Mouse (Mus musculus) thymus, adult 2 months (tissue): Measurements from ENCODE around the gene Dcst1. TPM values are rescaled to one million over a fixed set of nuclear protein-coding genes. Genes with fewer than 3 reads are reported as not detected.

Experiments used
- DNase-seq: peaks from one replicate; pipeline ENCODE4 v3.0.0; 2021
- H3K27ac ChIP-seq: fragments of 200-500 bp; 2 replicates; pipeline ENCODE4 v1.5.1; 2012; ENCODE audit warnings: low read length, control low read depth; ENCODE audit not compliant: control insufficient read depth, insufficient read depth
- H3K27me3 ChIP-seq: fragments of 200-500 bp; 2 replicates; pipeline ENCODE4 v1.6.1; 2012; ENCODE audit warnings: mild to moderate bottlenecking, low read length, moderate library complexity, mixed read lengths; ENCODE audit not compliant: control insufficient read depth, insufficient read depth
- H3K36me3 ChIP-seq: fragments of 200-500 bp; 2 replicates; pipeline ENCODE4 v1.6.1; 2012; ENCODE audit warnings: mild to moderate bottlenecking, low read length, moderate library complexity; ENCODE audit not compliant: control insufficient read depth, insufficient read depth
- H3K4me1 ChIP-seq: fragments of 200-500 bp; replicated peaks from 2 replicates; pipeline ENCODE4 v1.6.1; 2012; ENCODE audit warnings: low read length; ENCODE audit not compliant: control insufficient read depth, insufficient read depth
- H3K4me3 ChIP-seq: fragments of 200-500 bp; 2 replicates; pipeline ENCODE4 v1.5.1; 2012; ENCODE audit warnings: mild to moderate bottlenecking, low read length, control low read depth, moderate library complexity; ENCODE audit not compliant: control insufficient read depth, insufficient read depth
- CTCF ChIP-seq: fragments of 200-500 bp; IDR thresholded peaks from 2 replicates; pipeline ENCODE4 v1.5.1; 2012; ENCODE audit warnings: mild to moderate bottlenecking, control low read depth, low read length, moderate library complexity, borderline replicate concordance; ENCODE audit not compliant: control insufficient read depth, poor library complexity, insufficient read depth; ENCODE audit errors: extremely low read depth
- POLR2A ChIP-seq: fragments of 200-500 bp; IDR thresholded peaks from 2 replicates; pipeline ENCODE4 v1.6.1; 2012; ENCODE audit warnings: mild to moderate bottlenecking, low read length, control low read depth, moderate library complexity; ENCODE audit not compliant: control insufficient read depth, poor library complexity, insufficient read depth; ENCODE audit errors: extremely low read depth
- WGBS: fragments of 180-500 bp; shearing (Covaris S2); methylation state at CpG from one replicate; pipeline ENCODE4 v1.1.7; 2018; 5-methylcytosine and 5-hydroxymethylcytosine counted together
- polyA plus RNA-seq: library from polyadenylated mRNA; depleted of rRNA; stranded (reverse); fragments of >200 nt; gene quantifications from 2 replicates; pipeline ENCODE4 v1.2.3, GENCODE M21; 2012

Dcst1 gene
- polyA plus RNA-seq, 1 experiment = 0.24 TPM

DNA sequence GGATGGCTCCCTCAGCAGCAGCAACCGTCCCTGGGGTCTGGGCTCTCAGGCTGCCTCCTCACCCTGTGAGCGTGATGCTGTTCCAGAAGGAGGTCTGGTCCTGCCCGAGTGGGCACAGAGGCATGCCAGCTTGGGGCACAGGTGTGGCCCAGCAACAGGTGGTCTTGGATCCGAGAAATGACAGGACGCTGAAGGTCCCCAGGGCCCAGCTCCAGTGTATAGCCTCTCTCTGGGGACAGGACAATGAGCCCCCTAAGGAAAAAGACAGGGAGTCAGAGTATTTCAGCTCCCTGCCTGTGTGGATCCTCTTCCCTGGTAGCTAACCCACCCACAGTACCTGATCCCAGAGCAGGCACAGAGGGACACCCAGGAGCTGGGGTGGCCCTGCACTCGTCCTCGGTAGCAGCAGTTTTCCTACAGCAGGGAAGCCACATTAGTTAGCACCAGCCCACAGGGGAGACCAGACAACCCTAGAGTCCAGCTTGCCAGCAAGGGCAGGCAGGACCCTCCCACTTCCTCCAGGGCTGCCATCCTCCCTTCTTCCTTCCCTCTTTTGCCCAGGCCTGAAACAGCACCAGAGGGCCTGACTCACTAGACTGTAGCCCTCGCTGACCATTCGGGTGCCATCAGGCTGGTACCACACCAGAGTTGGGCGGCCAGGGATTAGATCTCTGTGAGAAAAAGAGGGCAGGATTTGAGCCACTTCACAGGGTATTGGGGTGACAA, 18.1 kb downstream of the Dcst1 start:
- no peak for TF ChIP-seq POLR2A
- TF ChIP-seq CTCF = no peak
- no peak for DNase-seq
- peaks cover 17% of the 10 kb centered on the region for H3K4me1 ChIP-seq
- no peak overlapping the region for H3K27ac ChIP-seq
- 76% methylated on average over 10 of the region's 10 CpGs for WGBS
- no peak overlapping the region for H3K4me3 ChIP-seq
- no peaks in the 10 kb centered on the region; the same call in 1 of the 2 replicates for H3K27me3 ChIP-seq
- no peaks in the 10 kb centered on the region for H3K36me3 ChIP-seq

DNA sequence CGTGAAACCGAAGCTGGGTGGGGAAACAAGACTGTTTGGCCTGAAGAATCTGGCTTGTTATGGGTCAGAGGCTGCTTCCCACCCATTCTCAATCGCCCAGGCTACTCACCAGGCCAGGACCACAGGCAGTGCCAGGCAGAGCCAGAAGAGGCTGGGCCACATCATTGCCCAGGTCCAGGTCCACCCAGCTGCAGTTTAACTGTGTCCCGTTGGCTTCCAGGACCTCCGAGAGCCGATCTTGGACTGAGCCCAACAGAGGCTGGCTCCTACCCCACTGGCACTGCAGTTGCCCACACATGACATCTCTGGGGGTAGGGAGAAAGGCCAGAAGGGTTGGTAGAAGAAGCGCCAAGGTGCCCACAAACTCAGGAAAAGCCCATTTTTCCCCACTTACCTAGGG, 21.8 kb downstream of the Dcst1 start:
- no peak for DNase-seq
- 92% methylated on average over 7 of the region's 7 CpGs for WGBS
- H3K4me3 ChIP-seq = no peak overlapping the region
- peaks cover under 1% of the 10 kb centered on the region for H3K4me1 ChIP-seq
- no peaks in the 10 kb centered on the region for H3K27me3 ChIP-seq
- TF ChIP-seq CTCF (no peak), POLR2A (no peak)
- no peak overlapping the region for H3K27ac ChIP-seq
- H3K36me3 ChIP-seq = no peaks in the 10 kb centered on the region

DNA sequence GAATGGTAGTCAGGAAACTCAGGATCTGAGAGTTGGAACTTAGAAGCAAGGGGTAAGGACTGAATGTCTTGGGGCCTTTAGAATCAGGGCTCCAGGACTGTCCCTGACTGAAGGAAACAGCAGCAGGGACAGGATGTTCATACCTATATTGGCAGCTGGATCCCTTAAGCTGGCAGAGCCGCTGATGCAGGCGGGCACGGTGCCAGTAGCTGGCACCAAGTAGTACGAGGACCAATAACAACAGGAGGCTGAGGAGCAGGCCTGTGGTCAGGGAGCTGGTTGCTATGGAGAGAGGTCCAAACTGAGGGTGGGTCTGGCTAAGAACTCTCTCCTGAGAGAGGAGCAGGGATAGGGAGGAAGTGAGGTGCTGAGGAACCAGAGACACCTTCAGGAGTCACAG, 23.3 kb downstream of the Dcst1 start:
- no peak for TF ChIP-seq CTCF
- TF ChIP-seq POLR2A = no peak
- H3K36me3 ChIP-seq = no peaks in the 10 kb centered on the region
- DNase-seq = no peak

DNA sequence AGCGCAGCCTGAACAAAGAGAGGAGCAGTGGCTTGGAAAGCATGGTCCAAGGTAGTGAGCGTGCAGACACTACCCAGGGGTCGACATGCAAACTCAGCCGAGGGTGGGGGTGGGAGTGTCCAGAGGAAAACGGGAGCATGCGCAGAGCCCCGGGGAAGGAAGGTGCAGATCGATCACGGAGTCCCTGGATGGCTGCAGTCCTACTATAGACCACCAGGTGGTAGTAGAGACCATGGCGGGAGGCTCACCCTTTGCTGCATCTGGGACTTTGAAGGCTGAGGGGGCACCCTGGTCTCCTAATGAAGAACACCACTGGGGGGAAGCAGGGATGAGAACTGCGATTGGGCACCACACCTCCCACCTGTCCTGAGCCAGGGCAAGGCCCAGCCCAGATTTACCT, 24.6 kb downstream of the Dcst1 start:
- no peaks in the 10 kb centered on the region for H3K27me3 ChIP-seq
- DNase-seq = peak; percentile 78
- no peak overlapping the region for H3K4me3 ChIP-seq
- H3K36me3 ChIP-seq = no peaks in the 10 kb centered on the region
- peak; percentile 87; the same call in 1 of the 2 replicates for TF ChIP-seq CTCF
- no peak for TF ChIP-seq POLR2A
- H3K4me1 ChIP-seq = peaks cover 9% of the 10 kb centered on the region
- H3K27ac ChIP-seq = no peak overlapping the region
- WGBS = 14% methylated on average over 11 of the region's 11 CpGs

More for the DNA sequence above, 23.3 kb downstream of the Dcst1 start:
- Histone ChIP-seq H3K27me3 (no peaks in the 10 kb centered on the region), H3K27ac (no peak overlapping the region), H3K4me1 (peaks cover 9% of the 10 kb centered on the region), H3K4me3 (no peak overlapping the region)
- 90% methylated on average over 4 of the region's 4 CpGs for WGBS

DNA sequence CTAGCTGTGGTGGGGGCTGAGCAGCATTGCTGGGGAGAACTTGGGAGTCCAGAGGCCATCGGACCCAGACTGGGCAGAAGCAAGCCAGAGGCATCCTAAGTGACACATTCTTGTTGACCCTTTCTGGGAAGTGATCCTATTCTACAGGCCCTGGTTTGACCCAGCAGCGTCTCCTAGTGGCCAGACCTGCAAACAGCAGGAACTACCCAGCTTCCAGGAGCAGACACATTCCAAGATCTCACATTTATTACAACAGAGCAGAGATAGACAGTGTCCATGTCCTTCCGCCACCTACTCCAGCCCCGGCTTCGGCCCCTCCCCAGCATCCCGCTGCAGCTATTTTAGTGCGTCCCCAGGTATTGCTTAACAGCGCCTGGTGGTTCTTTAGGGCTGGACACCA, 25.6 kb downstream of the Dcst1 start:
- DNase-seq = peak; percentile 69
- Histone ChIP-seq H3K27ac (no peak overlapping the region), H3K4me3 (no peak overlapping the region), H3K36me3 (no peaks in the 10 kb centered on the region), H3K4me1 (peaks cover 9% of the 10 kb centered on the region), H3K27me3 (no peaks in the 10 kb centered on the region)
- 61% methylated on average over 8 of the region's 8 CpGs for WGBS
- TF ChIP-seq POLR2A = no peak
- peak; percentile 75; the same call in 1 of the 2 replicates for TF ChIP-seq CTCF

DNA sequence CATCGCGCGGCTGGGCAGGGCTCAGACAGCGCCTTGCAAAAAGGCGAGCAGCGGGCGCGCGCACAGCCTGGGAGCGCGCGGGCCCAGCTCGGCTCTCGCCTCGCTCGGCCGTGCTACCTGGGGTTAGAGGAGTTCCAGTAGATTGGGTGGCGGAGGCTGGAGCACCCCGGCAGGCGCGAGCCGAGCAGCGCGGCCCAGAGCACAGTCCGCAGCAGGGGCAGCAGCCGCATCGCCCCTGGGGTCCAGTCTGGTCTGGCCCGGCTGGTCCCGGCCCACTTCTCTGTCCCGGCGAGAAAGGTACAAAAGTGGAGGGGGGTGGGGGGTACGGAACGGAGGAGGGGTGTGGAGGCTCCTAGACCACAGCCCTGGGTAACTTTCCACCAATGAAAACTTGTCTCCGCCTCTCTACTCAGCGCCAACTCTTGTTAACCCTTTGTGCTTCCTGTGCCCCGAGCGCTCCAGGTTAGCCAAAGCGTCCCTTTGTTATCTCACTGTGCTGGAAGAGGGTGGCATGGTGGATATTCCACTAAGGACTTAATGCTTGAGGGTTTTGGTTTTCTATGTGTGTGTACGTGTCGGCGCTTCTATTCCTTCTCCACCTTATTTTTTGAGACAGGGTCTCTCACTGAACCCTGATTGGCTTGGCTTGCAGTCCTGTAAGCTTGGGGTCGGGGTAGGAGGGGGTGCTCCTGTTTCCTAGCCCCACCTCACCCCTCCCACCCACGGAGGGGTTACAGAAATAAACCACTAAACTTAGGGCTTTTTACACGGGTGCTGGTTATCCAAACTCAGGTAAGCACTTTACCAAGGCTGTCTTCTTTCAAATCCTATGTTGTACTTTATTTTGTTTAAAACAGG, 27.1 kb downstream of the Dcst1 start, which contains the start of gene Efna4:
Efna4 (minus strand) TSS at position 308 of the 858 bp plus-strand sequence.
- Histone ChIP-seq H3K27ac (no peak within 1 kb of the TSS), H3K4me1 (peaks cover 9% of the 10 kb centered on the region), H3K27me3 (no peaks in the 10 kb centered on the region), H3K4me3 (peak within 1 kb of the TSS; percentile 80), H3K36me3 (no peaks in the 10 kb centered on the region)
- no peak for TF ChIP-seq POLR2A
- no peak for TF ChIP-seq CTCF
- peak; percentile 65 for DNase-seq
- 2% methylated on average over 44 of the region's 44 CpGs for WGBS

DNA sequence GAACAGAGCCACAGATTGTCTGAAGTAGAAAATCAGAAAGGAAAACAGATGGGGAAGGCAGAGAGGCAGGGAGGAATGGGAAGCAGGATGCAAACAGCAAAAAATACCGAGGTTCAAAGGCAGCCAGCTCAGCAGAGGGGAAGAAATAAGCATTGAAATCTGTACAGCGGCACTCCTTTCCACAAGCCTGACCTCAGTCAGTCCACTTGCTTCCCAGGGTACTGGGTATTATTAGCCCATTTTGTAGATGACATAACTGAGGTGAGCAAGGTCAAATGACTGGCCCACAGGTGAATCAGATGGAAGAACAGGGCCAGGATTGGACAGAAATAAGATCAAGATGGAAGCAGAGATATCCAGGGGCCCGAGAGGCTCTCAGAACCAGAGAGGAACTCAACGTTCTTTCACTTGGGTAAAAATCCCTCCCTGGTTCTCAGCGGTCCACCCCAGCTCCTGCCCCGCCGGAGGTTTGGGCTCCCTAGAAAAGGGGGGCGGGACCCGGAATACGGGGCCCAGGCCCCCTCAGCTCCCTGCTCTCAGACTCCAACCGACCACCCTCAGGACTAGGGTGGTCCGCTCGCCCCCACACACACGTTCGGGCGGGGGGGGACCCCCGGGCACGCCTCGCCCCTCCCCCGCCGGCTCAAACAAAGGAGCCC, 27.9 kb downstream of the Dcst1 start:
- H3K27me3 ChIP-seq = no peaks in the 10 kb centered on the region
- H3K27ac ChIP-seq = no peak overlapping the region
- DNase-seq = no peak
- peak overlapping the region; percentile 80 for H3K4me3 ChIP-seq
- H3K36me3 ChIP-seq = no peaks in the 10 kb centered on the region
- WGBS = 3% methylated on average over 21 of the region's 21 CpGs
- H3K4me1 ChIP-seq = peaks cover 9% of the 10 kb centered on the region
- TF ChIP-seq POLR2A = no peak
- 0 out of 2 replicates have a peak, but pooled peaks have one; percentile 16 for TF ChIP-seq CTCF
